Mouse (Mus musculus): ENCODE results near the gene Plod2. TPM values are rescaled to one million over a fixed set of nuclear protein-coding genes. Genes with fewer than 3 reads are reported as not detected.

The Plod2 gene
- total and polyA plus RNA-seq, 2 experiments from 2014 or later, result 6.3 to 13.4 TPM

- H3K4me1 ChIP-seq (ENCODE audit: insufficient read depth, low read length), result 0 out of 2 replicates have a peak, but pooled peaks cover 3% of the 10 kb centered on the region
- no peak overlapping the region for H3K4me2 ChIP-seq (ENCODE audit: low read depth, low read length, poor library complexity, severe bottlenecking)
- ATAC-seq (ENCODE audit: low FRiP score) (no peak), DNase-seq (ENCODE audit: low spot score) (no peak)
- H3K27me3 ChIP-seq (ENCODE audit: insufficient read depth, low read length), result no peaks in the 10 kb centered on the region; the same call in 1 of the 2 replicates
- no peak overlapping the region for H3K4me3 ChIP-seq (ENCODE audit: low read depth, low read length)
- H3K27ac ChIP-seq (ENCODE audit: low read depth, low read length), result no peak overlapping the region
- no peak overlapping the region for H3K9ac ChIP-seq (replicated peaks; ENCODE audit: low read length, poor library complexity, severe bottlenecking)
- H3K9me3 ChIP-seq (ENCODE audit: low read length), result no peaks in the 10 kb centered on the region
- no peak for TF ChIP-seq CTCF (IDR thresholded peaks at IDR 0.05)
- 81% methylated on average over 1 of the region's 1 CpGs for WGBS
- no peaks in the 10 kb centered on the region for H3K36me3 ChIP-seq (ENCODE audit: insufficient read depth, low read length)
These were observed 2.1 kb downstream of the Plod2 start for GRCm38 (mm10) chr9:92544146-92544545.

GRCm38 (mm10) chr9:92545021-92545420 lies 3.0 kb downstream of the Plod2 start:
- no peak for ATAC-seq (ENCODE audit: low FRiP score)
- H3K9me3 ChIP-seq (ENCODE audit: low read length), result no peaks in the 10 kb centered on the region
- no peak overlapping the region for H3K27ac ChIP-seq (ENCODE audit: low read depth, low read length)
- H3K4me3 ChIP-seq (ENCODE audit: low read depth, low read length), result no peak overlapping the region
- H3K36me3 ChIP-seq (ENCODE audit: insufficient read depth, low read length), result no peaks in the 10 kb centered on the region
- no peak for TF ChIP-seq CTCF (IDR thresholded peaks at IDR 0.05)
- H3K27me3 ChIP-seq (ENCODE audit: insufficient read depth, low read length), result no peaks in the 10 kb centered on the region; the same call in 1 of the 2 replicates
- 81% methylated on average over 6 of the region's 6 CpGs for WGBS
- no peak overlapping the region for H3K4me2 ChIP-seq (ENCODE audit: low read depth, low read length, poor library complexity, severe bottlenecking)
- no peak overlapping the region for H3K9ac ChIP-seq (replicated peaks; ENCODE audit: low read length, poor library complexity, severe bottlenecking)
- DNase-seq (ENCODE audit: low spot score), result no peak
- 0 out of 2 replicates have a peak, but pooled peaks cover 3% of the 10 kb centered on the region for H3K4me1 ChIP-seq (ENCODE audit: insufficient read depth, low read length)

GRCm38 (mm10) chr9:92546446-92546845 lies 4.4 kb downstream of the Plod2 start:
- Histone ChIP-seq H3K36me3 (ENCODE audit: insufficient read depth, low read length) (no peaks in the 10 kb centered on the region), H3K9ac (replicated peaks; ENCODE audit: low read length, poor library complexity, severe bottlenecking) (no peak overlapping the region), H3K9me3 (ENCODE audit: low read length) (no peaks in the 10 kb centered on the region), H3K4me2 (ENCODE audit: low read depth, low read length, poor library complexity, severe bottlenecking) (no peak overlapping the region), H3K4me3 (ENCODE audit: low read depth, low read length) (no peak overlapping the region), H3K27ac (ENCODE audit: low read depth, low read length) (no peak overlapping the region), H3K27me3 (ENCODE audit: insufficient read depth, low read length) (no peaks in the 10 kb centered on the region), H3K4me1 (ENCODE audit: insufficient read depth, low read length) (0 out of 2 replicates have a peak, but pooled peaks cover 3% of the 10 kb centered on the region)
- ATAC-seq (ENCODE audit: low FRiP score) (no peak), DNase-seq (ENCODE audit: low spot score) (no peak)
- 93% methylated on average over 8 of the region's 8 CpGs for WGBS
- TF ChIP-seq CTCF (IDR thresholded peaks at IDR 0.05), result no peak

- Histone ChIP-seq H3K27ac (ENCODE audit: low read depth, low read length) (no peak overlapping the region), H3K4me3 (ENCODE audit: low read depth, low read length) (no peak overlapping the region), H3K4me2 (ENCODE audit: low read depth, low read length, poor library complexity, severe bottlenecking) (no peak overlapping the region), H3K27me3 (ENCODE audit: insufficient read depth, low read length) (no peaks in the 10 kb centered on the region), H3K9ac (replicated peaks; ENCODE audit: low read length, poor library complexity, severe bottlenecking) (no peak overlapping the region), H3K9me3 (ENCODE audit: low read length) (no peaks in the 10 kb centered on the region), H3K4me1 (ENCODE audit: insufficient read depth, low read length) (0 out of 2 replicates have a peak, but pooled peaks cover 3% of the 10 kb centered on the region), H3K36me3 (ENCODE audit: insufficient read depth, low read length) (no peaks in the 10 kb centered on the region)
- ATAC-seq (ENCODE audit: low FRiP score) (no peak), DNase-seq (ENCODE audit: low spot score) (no peak)
- TF ChIP-seq CTCF (IDR thresholded peaks at IDR 0.05), result no peak
- WGBS, result 71% methylated on average over 2 of the region's 2 CpGs
These were observed 5.1 kb downstream of the Plod2 start for GRCm38 (mm10) chr9:92547106-92547505.

GRCm38 (mm10) chr9:92547821-92548220 lies 5.8 kb downstream of the Plod2 start:
- Histone ChIP-seq H3K4me3 (ENCODE audit: low read depth, low read length) (no peak overlapping the region), H3K9me3 (ENCODE audit: low read length) (no peaks in the 10 kb centered on the region), H3K9ac (replicated peaks; ENCODE audit: low read length, poor library complexity, severe bottlenecking) (no peak overlapping the region), H3K4me2 (ENCODE audit: low read depth, low read length, poor library complexity, severe bottlenecking) (no peak overlapping the region), H3K36me3 (ENCODE audit: insufficient read depth, low read length) (no peaks in the 10 kb centered on the region), H3K27me3 (ENCODE audit: insufficient read depth, low read length) (no peaks in the 10 kb centered on the region), H3K4me1 (ENCODE audit: insufficient read depth, low read length) (0 out of 2 replicates have a peak, but pooled peaks cover 2% of the 10 kb centered on the region), H3K27ac (ENCODE audit: low read depth, low read length) (no peak overlapping the region)
- 96% methylated on average over 7 of the region's 7 CpGs for WGBS
- DNase-seq (ENCODE audit: low spot score) (no peak), ATAC-seq (ENCODE audit: low FRiP score) (no peak)
- TF ChIP-seq CTCF (IDR thresholded peaks at IDR 0.05), result no peak

- H3K9me3 ChIP-seq (ENCODE audit: low read length), result no peaks in the 10 kb centered on the region
- WGBS, result 83% methylated on average over 9 of the region's 9 CpGs
- H3K4me3 ChIP-seq (ENCODE audit: low read depth, low read length), result no peak overlapping the region
- DNase-seq (ENCODE audit: low spot score), result no peak
- no peaks in the 10 kb centered on the region for H3K4me1 ChIP-seq (ENCODE audit: insufficient read depth, low read length)
- H3K27me3 ChIP-seq (ENCODE audit: insufficient read depth, low read length), result no peaks in the 10 kb centered on the region
- no peak overlapping the region for H3K27ac ChIP-seq (ENCODE audit: low read depth, low read length)
- H3K9ac ChIP-seq (replicated peaks; ENCODE audit: low read length, poor library complexity, severe bottlenecking), result no peak overlapping the region
- no peak overlapping the region for H3K4me2 ChIP-seq (ENCODE audit: low read depth, low read length, poor library complexity, severe bottlenecking)
- H3K36me3 ChIP-seq (ENCODE audit: insufficient read depth, low read length), result no peaks in the 10 kb centered on the region
- no peak for TF ChIP-seq CTCF (IDR thresholded peaks at IDR 0.05)
- ATAC-seq (ENCODE audit: low FRiP score), result no peak
These were observed 6.6 kb downstream of the Plod2 start for GRCm38 (mm10) chr9:92548603-92549002.

Data from midbrain, postnatal 0 days (tissue).